Mouse (Mus musculus) kidney, adult 18-20 months (tissue): ENCODE measurements around the gene Cracr2b.

Experiments
- DNase-seq: peaks from one replicate; pipeline ENCODE4 v3.0.0; 2021

Cracr2b gene

GRCm38 (mm10) chr7:141455610-141456314 lies 5.1 kb upstream of the Cracr2b start:
- peak; percentile 90 for DNase-seq

GRCm38 (mm10) chr7:141456739-141457138 lies 4.2 kb upstream of the Cracr2b start:
- DNase-seq = no peak

GRCm38 (mm10) chr7:141457236-141457635 lies 3.7 kb upstream of the Cracr2b start:
- DNase-seq = no peak

GRCm38 (mm10) chr7:141457986-141458660 lies 2.8 kb upstream of the Cracr2b start:
- DNase-seq = peak; percentile 72

- no peak for DNase-seq
These were observed 2.2 kb upstream of the Cracr2b start for GRCm38 (mm10) chr7:141458661-141459060.

GRCm38 (mm10) chr7:141459301-141459711 lies 1.6 kb upstream of the Cracr2b start:
- DNase-seq = no peak

GRCm38 (mm10) chr7:141460001-141460390 lies 898 bp upstream of the Cracr2b start:
- DNase-seq = no peak

- peak; percentile 51 for DNase-seq
These were observed 833 bp downstream of the Cracr2b start for GRCm38 (mm10) chr7:141461521-141462332.

- peak; percentile 68 for DNase-seq
These were observed 1.5 kb downstream of the Cracr2b start for GRCm38 (mm10) chr7:141462333-141462821.

GRCm38 (mm10) chr7:141463824-141464602 lies 3.1 kb downstream of the Cracr2b start:
- peak; percentile 64 for DNase-seq

- peak; percentile 59 for DNase-seq
These were observed 3.8 kb downstream of the Cracr2b start for GRCm38 (mm10) chr7:141464603-141465201.

GRCm38 (mm10) chr7:141465388-141466044 lies 4.6 kb downstream of the Cracr2b start:
- DNase-seq = no peak

- no peak for DNase-seq
These were observed 5.1 kb downstream of the Cracr2b start for GRCm38 (mm10) chr7:141466045-141466394.

GRCm38 (mm10) chr7:141466607-141467148 lies 5.8 kb downstream of the Cracr2b start:
- DNase-seq = no peak

GRCm38 (mm10) chr7:141467230-141468030 lies 6.5 kb downstream of the Cracr2b start, which contains the start of gene Cd151:
Gene Cd151, plus strand, starts transcription at chr7:141467392.
- DNase-seq = peak; percentile 96

- no peak for DNase-seq
These were observed 7.2 kb downstream of the Cracr2b start for GRCm38 (mm10) chr7:141468164-141468521.

- peak; percentile 69 for DNase-seq
These were observed 7.8 kb downstream of the Cracr2b start for GRCm38 (mm10) chr7:141468522-141469211.

- DNase-seq = no peak
These were observed 8.5 kb downstream of the Cracr2b start for GRCm38 (mm10) chr7:141469352-141469751.

GRCm38 (mm10) chr7:141469901-141470636 lies 9.2 kb downstream of the Cracr2b start:
- no peak for DNase-seq
